Mouse (Mus musculus) megakaryocyte, embryonic 14.5 days (primary cell): ENCODE measurements around the gene Ppp1cb.

Experiments used
- FLI1 ChIP-seq: IDR thresholded peaks from 2 replicates; pipeline ENCODE4 v1.6.1; 2012; ENCODE audit warnings: low read length, inconsistent platforms, mixed read lengths
- GATA1 ChIP-seq: IDR thresholded peaks from 3 replicates; pipeline ENCODE4 v1.6.1; 2012; ENCODE audit warnings: mixed read lengths, low read length, inconsistent platforms, borderline replicate concordance

GRCm38 (mm10) chr5:32458408-32459143 lies at the start of gene Ppp1cb:
- no peak for TF ChIP-seq FLI1
- TF ChIP-seq GATA1 = no peak
